Mouse (Mus musculus) gastrocnemius, postnatal 4 days (tissue): ENCODE results near the gene Upk3bl. TPM values are rescaled to one million over a fixed set of nuclear protein-coding genes. Genes with fewer than 3 reads are reported as not detected.
"Not testable (repeated sequence)": the region's sequence is repeated elsewhere in the genome, so short reads cannot be mapped to it uniquely, and the experiment has no call there.

ENCODE experiments used
- DNase-seq, 2 experiments: peaks; one replicate each; pipeline ENCODE4 v3.0.0; 2021 to 2022; ENCODE audit warnings: low spot score in 2 of 2, mixed read lengths in 2 of 2
- total RNA-seq, 2 experiments: library from RNA; stranded (reverse); gene quantifications; 2 replicates each; pipeline ENCODE4 v1.2.3; 2021

Gene Upk3bl
- total RNA-seq, 2 experiments from 2014 or later, result 0.26 to 0.66 TPM

- DNase-seq, result no peak
Measured at GRCm38 (mm10) chr5:136045408-136045807, 8.9 kb upstream of the Upk3bl start.

GRCm38 (mm10) chr5:136045987-136046386 is 8.3 kb upstream of the Upk3bl start:
- peak; percentile 73 to 85 for DNase-seq

GRCm38 (mm10) chr5:136048541-136048940 is 5.8 kb upstream of the Upk3bl start:
- not testable (repeated sequence) for DNase-seq

- no peak for DNase-seq
Measured at GRCm38 (mm10) chr5:136049926-136050325, 4.4 kb upstream of the Upk3bl start.

GRCm38 (mm10) chr5:136051231-136052085 is 2.8 kb upstream of the Upk3bl start:
- peak in 1 of 2 experiments; percentile 38 for DNase-seq

GRCm38 (mm10) chr5:136052861-136053655 is 1.2 kb upstream of the Upk3bl start:
- DNase-seq, result no peak

GRCm38 (mm10) chr5:136056062-136056461 is 1.8 kb downstream of the Upk3bl start:
- no peak for DNase-seq

- DNase-seq, result no peak
Measured at GRCm38 (mm10) chr5:136057085-136057484, 2.8 kb downstream of the Upk3bl start.

- peak; percentile 68 to 77 for DNase-seq
Measured at GRCm38 (mm10) chr5:136061567-136061966, 7.3 kb downstream of the Upk3bl start.

- no peak for DNase-seq
Measured at GRCm38 (mm10) chr5:136063920-136064319, 9.6 kb downstream of the Upk3bl start.

GRCm38 (mm10) chr5:136066404-136067148 is 12.3 kb downstream of the Upk3bl start:
- DNase-seq, result not testable (repeated sequence)

GRCm38 (mm10) chr5:136069411-136069810 is 15.1 kb downstream of the Upk3bl start:
- DNase-seq, result no peak

GRCm38 (mm10) chr5:136073051-136073450 is 18.8 kb downstream of the Upk3bl start:
- no peak for DNase-seq

GRCm38 (mm10) chr5:136073526-136073925 is 19.2 kb downstream of the Upk3bl start:
- no peak for DNase-seq

GRCm38 (mm10) chr5:136075076-136075475 is 20.8 kb downstream of the Upk3bl start:
- DNase-seq, result no peak

- DNase-seq, result peak in 1 of 2 experiments; percentile 40
Measured at GRCm38 (mm10) chr5:136076284-136076683, 22.0 kb downstream of the Upk3bl start.

GRCm38 (mm10) chr5:136077001-136077550 is 22.8 kb downstream of the Upk3bl start:
- DNase-seq, result no peak

GRCm38 (mm10) chr5:136078136-136078535 is 23.8 kb downstream of the Upk3bl start:
- DNase-seq, result no peak

GRCm38 (mm10) chr5:136082345-136082744 is 28.1 kb downstream of the Upk3bl start:
- DNase-seq, result no peak

- peak; percentile 89 to 92 for DNase-seq
Measured at GRCm38 (mm10) chr5:136083669-136084107, 29.4 kb downstream of the Upk3bl start, which contains the start of gene Rasa4. Gene Rasa4, plus strand, starts transcription at chr5:136083916.
